Mouse (Mus musculus) NIH3T3 (cell line): ENCODE measurements at regions not wholly inside any gene's neighbourhood (a gene's known extent, or its start where the extent isn't known, plus 50 kb on each side); places are given as distances from the start of the nearest gene placed in this dataset.
A peak's percentile ranks its signal among the peaks of the same experiment; 100 is the strongest.

Experiments
- DNase-seq: peaks from one replicate; pipeline ENCODE4 v3.0.0-alpha.2; 2012; ENCODE audit warnings: low read depth

GRCm38 (mm10) chr12:49449396-49449795, 64.4 kb downstream of the Gm43517 start:
- peak; percentile 18 for DNase-seq

GRCm38 (mm10) chr12:49468059-49468458, 83.1 kb downstream of the Gm43517 start:
- no peak for DNase-seq

- peak; percentile 92 for DNase-seq
Measured at GRCm38 (mm10) chr12:49473371-49473770, 88.4 kb downstream of the Gm43517 start.

- DNase-seq = no peak
Measured at GRCm38 (mm10) chr12:49480656-49481055, 95.7 kb downstream of the Gm43517 start.

GRCm38 (mm10) chr12:49481151-49481550, 96.2 kb downstream of the Gm43517 start:
- no peak for DNase-seq

GRCm38 (mm10) chr12:49482367-49482766, 97.4 kb downstream of the Gm43517 start:
- no peak for DNase-seq

GRCm38 (mm10) chr12:49484070-49484770, 99.2 kb downstream of the Gm43517 start:
- DNase-seq = no peak

- DNase-seq = peak; percentile 84
Measured at GRCm38 (mm10) chr12:49513131-49513530, 128.2 kb downstream of the Gm43517 start.

GRCm38 (mm10) chr12:49514616-49515015, 129.6 kb downstream of the Gm43517 start:
- no peak for DNase-seq
